Mouse (Mus musculus) testis, adult 2 months (tissue): ENCODE measurements around the gene Mob3b.

Experiments used
- CTCF ChIP-seq: fragments of 200-500 bp; IDR thresholded peaks from 2 replicates; pipeline ENCODE4 v1.5.1; 2012; ENCODE audit warnings: low read depth, mild to moderate bottlenecking, inconsistent platforms, low read length, moderate library complexity; ENCODE audit not compliant: control insufficient read depth, insufficient read depth, insufficient replicate concordance
- POLR2A ChIP-seq: fragments of 200-500 bp; IDR thresholded peaks from 2 replicates; pipeline ENCODE4 v1.6.1; 2012; ENCODE audit warnings: low read depth, mild to moderate bottlenecking, inconsistent platforms, low read length, moderate library complexity; ENCODE audit not compliant: control insufficient read depth

GRCm38 (mm10) chr4:35049036-35049741, 108.1 kb downstream of the Mob3b start:
- TF ChIP-seq POLR2A (no peak), CTCF (no peak)
